8 mouse cellular contexts compared by ENCODE assay signal in the genomic region with DNA sequence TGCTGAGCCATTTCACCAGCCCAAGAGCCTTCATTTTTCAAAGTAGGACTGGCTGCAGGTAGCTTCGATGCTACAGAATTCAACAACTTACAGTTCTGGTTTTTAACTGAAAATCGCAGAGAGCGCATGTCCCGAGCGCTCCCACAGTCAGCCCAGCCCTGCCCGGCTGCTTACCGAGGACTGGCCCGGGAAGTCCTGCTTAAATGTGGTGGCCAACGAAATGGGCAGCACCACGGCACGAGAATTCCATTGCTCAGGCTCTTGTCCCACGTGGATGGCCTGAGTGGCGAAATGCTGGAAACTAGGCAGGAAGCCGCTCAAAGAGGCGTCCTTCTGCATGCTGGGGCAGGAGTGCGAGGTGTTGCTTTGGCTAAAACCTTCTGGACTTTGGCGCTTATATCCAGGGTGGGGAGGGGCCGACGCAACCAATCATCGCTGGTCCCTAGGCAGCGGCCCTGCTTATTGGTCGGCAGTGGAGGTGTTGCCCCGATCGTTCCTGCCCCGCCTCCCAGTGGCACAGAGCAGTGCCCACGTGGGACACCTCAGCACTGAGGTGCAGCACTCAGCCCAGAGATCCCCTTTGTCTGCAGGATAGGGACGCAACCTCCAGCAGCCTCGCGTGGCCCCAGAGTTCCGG. TPM values are rescaled to one million over a fixed set of nuclear protein-coding genes. Genes with fewer than 3 reads are reported as not detected.
DNase-seq lines count a peak whose midpoint lies in the region; ATAC-seq and TF ChIP-seq lines count a peak whose summit lies in the region.

A gene (minus strand): TSS at position 386 of the 637 bp plus-strand sequence.

- H3K4me1 ChIP-seq in hindbrain, embryonic 12.5 days, result 0 out of 2 replicates have a peak, but pooled peaks cover 5% of the 10 kb centered on the region
- no peaks in the 10 kb centered on the region for H3K4me1 ChIP-seq in lung, postnatal 0 days (ENCODE audit: insufficient read depth, low read depth, low read length)

- peak; percentile 16 for DNase-seq in T-cell, adult 2 months (ENCODE audit: low spot score)
- peak; percentile 86 to 91 for DNase-seq in cerebellum, postnatal 25 days
- peak; percentile 73 to 77 for DNase-seq in frontal cortex, postnatal 14 days (ENCODE audit: low spot score in 2 of 2)
- peak; percentile 73 to 81 for DNase-seq in layer of hippocampus, postnatal 10 days (ENCODE audit: low spot score in 2 of 2)
- peak; percentile 97 for DNase-seq in lung, postnatal 0 days (ENCODE audit: low spot score)
- peak; percentile 87 for DNase-seq in ovary, postnatal 36 days (ENCODE audit: low spot score)
- DNase-seq in thymus, postnatal 14 days, result peak; percentile 72

- no peak within 1 kb of the TSS for H3K27ac ChIP-seq in hindbrain, embryonic 12.5 days
- peak within 1 kb of the TSS; percentile 71 for H3K27ac ChIP-seq in lung, postnatal 0 days (ENCODE audit: low read length)

- no peaks in the 10 kb centered on the region for H3K9me3 ChIP-seq in hindbrain, embryonic 12.5 days (replicated peaks)
- H3K9me3 ChIP-seq in lung, postnatal 0 days (ENCODE audit: low read length), result no peaks in the 10 kb centered on the region

- ATAC-seq in hindbrain, embryonic 12.5 days (ENCODE audit: low FRiP score), result peak; percentile 100
- peak; percentile 98 for ATAC-seq in lung, postnatal 0 days

- TF ChIP-seq CTCF in lung, postnatal 0 days (IDR thresholded peaks at IDR 0.05), result no peak; the same call in 1 of the 2 replicates

- peak within 1 kb of the TSS; percentile 44 for H3K4me3 ChIP-seq in hindbrain, embryonic 12.5 days
- H3K4me3 ChIP-seq in lung, postnatal 0 days (ENCODE audit: low read depth, low read length), result peak within 1 kb of the TSS; percentile 39

- no peaks in the 10 kb centered on the region for H3K36me3 ChIP-seq in hindbrain, embryonic 12.5 days
- no peaks in the 10 kb centered on the region for H3K36me3 ChIP-seq in lung, postnatal 0 days (ENCODE audit: insufficient read depth, low read length)

- peak within 1 kb of the TSS; percentile 82 for H3K4me2 ChIP-seq in hindbrain, embryonic 12.5 days (replicated peaks)
- H3K4me2 ChIP-seq in lung, postnatal 0 days (replicated peaks; ENCODE audit: low read depth, low read length), result peak within 1 kb of the TSS; percentile 67

- under 1% methylated on average over 30 of the region's 30 CpGs for WGBS in hindbrain, embryonic 12.5 days
- 1% methylated on average over 30 of the region's 30 CpGs for WGBS in lung, postnatal 0 days

- no peaks in the 10 kb centered on the region for H3K27me3 ChIP-seq in hindbrain, embryonic 12.5 days
- no peaks in the 10 kb centered on the region; the same call in 1 of the 2 replicates for H3K27me3 ChIP-seq in lung, postnatal 0 days (replicated peaks; ENCODE audit: insufficient read depth, low read length)

- H3K9ac ChIP-seq in hindbrain, embryonic 12.5 days, result peak within 1 kb of the TSS; percentile 41; the same call in 1 of the 2 replicates
- peak within 1 kb of the TSS; percentile 32; the same call in 1 of the 2 replicates for H3K9ac ChIP-seq in lung, postnatal 0 days (replicated peaks; ENCODE audit: low read depth)

- peak; percentile 73 for TF ChIP-seq EP300 in lung, postnatal 0 days (IDR thresholded peaks at IDR 0.05)

RNA-seq across cellular contexts. Expression of the gene that starts here (rescaled TPM):
- polyA plus RNA-seq in hindbrain, embryonic 12.5 days (2016; fragmentation: Nextera tagmentation; extraction: Ambion mirVana), result 7.2 and 7.5 TPM in 2 replicates
- 1 to 10 TPM; 7.9 to 8.2 TPM for total RNA-seq in layer of hippocampus, postnatal 10 days (2021)
- 6.4 and 6.9 TPM in 2 replicates for polyA plus RNA-seq in lung, postnatal 0 days (2015; fragmentation: Nextera tagmentation; extraction: Ambion mirVana)

Comparison
In these comparisons a context has a peak if more than half of its experiments do, and no peak if none do; other contexts are left out.
1. DNase-seq: peak in every context shown above with its lines; median percentile 97 in lung, postnatal 0 days; 88 in cerebellum, postnatal 25 days; 87 in ovary, postnatal 36 days; 77 in layer of hippocampus, postnatal 10 days; 75 in frontal cortex, postnatal 14 days; 72 in thymus, postnatal 14 days; 16 in T-cell, adult 2 months.